Mouse (Mus musculus) CH12F3 (cell line): ENCODE measurements around the gene Dtl.
"Not testable (repeated sequence)": the region's sequence is repeated elsewhere in the genome, so short reads cannot be mapped to it uniquely, and the experiment has no call there.

ENCODE experiments used
- in situ Hi-C: fragments of 300-500 bp; cut with MboI; formaldehyde crosslinking; loops from 2 replicates; pipeline ENCODE4 v1.14.3; 2020; ENCODE audit warnings: low sequenced_read_pairs

Gene Dtl

DNA sequence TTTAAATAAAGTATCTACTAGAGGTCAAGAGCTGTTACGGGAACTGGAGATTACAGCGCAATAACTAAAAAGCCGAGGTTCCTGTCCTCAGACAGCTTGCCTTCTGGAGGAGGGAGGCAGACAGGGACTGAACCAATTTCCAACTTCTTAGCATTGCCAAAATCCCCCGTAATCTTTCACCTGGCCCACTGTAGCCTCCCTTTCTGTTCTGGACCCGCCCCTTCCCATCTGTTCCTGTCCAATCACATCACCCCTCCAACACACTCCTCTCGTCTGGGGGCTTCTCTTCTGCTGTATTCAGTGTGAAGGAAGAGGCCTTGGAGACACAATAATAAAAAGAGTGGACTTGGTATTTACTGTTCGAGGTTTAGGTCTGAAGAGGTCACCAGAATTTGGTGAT, 55.1 kb downstream of the Dtl start:
- in situ Hi-C loops = no loop called here

DNA sequence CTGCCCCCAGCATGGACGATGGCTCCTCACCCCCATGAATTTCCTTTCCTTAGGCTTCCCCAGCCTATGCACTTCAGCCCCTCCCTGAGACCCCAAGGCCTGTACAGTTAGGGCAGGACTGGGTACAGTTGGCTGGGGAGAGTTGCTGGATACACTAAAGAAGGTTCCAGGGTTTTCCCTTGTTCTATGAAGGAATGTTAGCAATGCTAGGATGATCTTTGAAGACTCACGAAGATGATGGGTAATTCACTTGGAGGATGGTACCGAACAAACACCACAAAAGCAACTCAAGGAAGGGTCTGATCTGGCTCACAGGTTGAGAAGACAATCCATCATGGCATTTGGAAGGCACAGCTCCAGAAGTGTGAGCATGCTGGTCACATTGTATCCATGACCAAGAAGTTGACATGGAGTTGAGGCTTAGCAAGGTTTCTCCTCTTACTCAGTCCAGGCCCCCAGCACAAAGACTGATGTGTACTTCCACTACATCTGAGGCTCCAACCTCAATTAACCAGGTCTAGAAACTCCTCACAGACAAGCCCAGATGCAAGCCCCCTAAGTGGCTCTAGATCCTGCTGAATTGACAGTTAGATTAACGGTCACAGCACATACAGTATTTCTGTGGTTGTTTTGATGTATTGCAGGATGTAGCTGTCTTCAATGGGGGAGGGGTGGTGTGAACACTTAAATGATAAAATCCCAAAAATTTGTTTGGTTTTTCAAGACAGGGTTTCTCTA, 55.8 kb downstream of the Dtl start:
- in situ Hi-C loops = no loop called here

DNA sequence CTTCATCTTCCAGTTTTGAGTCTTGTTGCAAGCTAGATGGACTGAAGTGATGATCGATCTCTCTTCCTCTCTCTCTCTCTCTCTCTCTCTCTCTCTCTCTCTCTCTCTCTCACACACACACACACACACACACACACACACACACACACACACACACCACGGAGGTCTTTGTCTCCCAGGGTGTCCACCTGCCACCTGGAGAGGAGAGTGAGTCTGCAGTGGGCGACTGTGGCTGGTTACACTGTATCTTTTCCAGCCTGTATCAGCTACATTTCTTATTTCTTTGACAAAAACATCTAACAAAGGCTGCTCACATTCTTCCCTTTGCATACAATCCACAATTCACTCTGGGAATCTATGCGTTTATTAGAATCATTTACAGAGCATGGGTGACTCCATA, 56.4 kb downstream of the Dtl start:
- in situ Hi-C loops = no loop called here

DNA sequence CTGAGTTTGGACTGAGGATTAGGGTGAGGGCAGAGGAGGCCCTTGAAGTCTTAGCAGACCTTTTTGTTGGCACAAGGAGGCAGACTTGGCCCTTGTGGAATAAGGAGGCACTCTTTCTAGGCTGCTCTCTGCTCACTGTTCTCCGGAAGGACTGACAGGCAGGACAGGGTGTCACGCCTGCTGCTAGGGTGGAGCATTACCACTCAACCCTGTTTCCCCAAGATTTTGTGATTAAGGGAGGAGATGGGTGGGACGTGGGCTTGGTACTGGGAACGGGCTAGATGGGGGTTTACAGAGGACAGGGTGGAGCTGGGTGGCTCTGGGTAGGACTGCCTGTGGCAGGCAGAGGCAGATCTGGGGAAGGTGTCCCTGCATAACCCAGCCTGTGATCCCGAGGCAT, 57.4 kb downstream of the Dtl start:
- in situ Hi-C loops = no loop called here

DNA sequence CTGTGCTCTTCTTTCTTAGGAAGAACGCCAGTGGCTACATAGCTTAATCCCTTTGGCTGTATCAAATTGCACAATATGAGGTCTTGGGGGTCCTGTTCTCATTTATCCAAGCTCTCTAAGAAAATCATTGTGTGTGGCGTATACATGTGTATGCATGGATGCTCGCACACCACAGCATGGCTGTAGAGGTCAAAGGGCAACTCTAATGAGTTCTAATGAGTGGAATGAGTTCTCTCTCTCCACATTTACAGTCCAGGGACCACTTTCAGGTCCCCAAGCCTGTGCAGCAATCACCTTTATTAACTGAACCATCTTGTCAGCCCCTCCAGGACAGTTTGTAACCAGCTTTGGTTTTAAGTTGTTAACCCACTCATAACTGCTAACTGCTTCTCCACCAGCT, 58.3 kb downstream of the Dtl start:
- in situ Hi-C loops = no loop called here

DNA sequence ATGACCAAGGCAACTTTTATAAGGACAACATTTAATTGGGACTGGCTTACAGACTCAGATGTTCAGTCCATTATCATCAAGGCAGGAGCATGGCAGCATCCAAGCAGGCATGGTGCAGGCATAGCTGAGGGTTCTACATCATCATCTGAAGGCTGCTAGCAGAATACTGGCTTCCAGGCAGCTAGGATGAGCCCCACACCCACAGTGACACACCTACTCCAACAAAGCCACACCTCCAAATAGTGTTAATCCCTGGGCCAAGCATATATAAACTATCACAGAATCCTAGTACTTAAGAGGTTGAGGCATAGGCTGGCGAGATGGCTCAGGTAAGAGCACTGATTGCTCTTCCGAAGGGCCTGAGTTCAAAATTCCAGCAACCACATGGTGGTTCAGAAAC, 59.0 kb downstream of the Dtl start:
- in situ Hi-C loops = not testable (repeated sequence)

DNA sequence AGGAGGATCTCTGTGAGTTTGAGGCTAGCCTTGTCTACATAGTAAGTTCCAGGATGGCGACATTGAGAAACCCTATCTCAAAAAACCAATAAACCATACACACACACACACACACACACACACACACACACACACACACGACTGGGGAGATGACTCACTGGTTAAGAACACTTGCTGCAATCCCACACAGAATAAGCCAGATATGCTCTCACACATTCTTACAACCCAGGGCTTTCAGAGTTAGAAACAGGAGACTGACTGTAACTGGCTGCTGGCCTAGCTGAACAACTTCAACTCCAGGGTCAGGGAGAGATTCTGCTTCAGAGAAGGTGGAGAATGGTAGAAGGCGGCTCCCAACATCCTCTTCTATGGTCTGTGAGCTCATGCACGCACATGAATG, 62.1 kb downstream of the Dtl start:
- in situ Hi-C loops = no loop called here

DNA sequence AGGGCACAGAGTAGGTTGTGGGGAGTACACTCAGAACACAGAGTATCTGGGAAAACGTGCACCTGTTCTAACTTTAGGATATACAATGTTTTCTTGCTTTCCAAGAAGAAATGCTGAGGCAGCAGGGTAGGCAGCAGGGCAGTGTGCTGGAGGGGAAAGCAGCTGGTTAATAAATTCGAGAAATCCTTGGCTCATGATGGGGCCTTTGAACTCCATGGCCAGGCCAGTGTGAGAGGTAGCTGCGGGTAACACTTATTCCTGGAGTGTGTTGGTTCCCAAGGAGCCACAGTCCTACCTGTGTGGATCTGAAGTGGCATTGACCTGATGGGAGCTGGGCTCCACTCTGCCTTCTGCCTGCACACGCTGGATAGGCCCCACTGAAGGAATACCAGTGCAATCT, 63.0 kb downstream of the Dtl start:
- in situ Hi-C loops = no loop called here

DNA sequence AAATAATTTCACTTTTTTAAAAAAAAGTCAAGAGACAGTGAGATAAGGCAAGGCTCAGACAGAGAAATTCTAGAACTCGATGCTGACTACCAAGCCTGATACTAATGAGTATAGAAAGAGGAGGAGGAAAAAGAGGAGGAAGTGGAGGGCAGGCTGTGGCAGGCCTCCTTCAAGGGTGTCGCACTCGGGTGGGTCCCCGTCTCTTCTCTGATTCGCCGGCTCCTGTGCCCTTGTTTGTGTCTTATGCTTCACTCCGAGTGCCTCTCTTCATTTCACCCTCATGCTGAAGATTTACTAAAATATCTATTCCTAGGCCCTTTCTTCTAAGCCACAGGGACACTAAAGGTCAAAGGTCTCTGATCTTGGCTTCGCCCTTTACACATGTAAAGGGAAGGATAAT, 63.8 kb downstream of the Dtl start:
- in situ Hi-C loops = no loop called here

DNA sequence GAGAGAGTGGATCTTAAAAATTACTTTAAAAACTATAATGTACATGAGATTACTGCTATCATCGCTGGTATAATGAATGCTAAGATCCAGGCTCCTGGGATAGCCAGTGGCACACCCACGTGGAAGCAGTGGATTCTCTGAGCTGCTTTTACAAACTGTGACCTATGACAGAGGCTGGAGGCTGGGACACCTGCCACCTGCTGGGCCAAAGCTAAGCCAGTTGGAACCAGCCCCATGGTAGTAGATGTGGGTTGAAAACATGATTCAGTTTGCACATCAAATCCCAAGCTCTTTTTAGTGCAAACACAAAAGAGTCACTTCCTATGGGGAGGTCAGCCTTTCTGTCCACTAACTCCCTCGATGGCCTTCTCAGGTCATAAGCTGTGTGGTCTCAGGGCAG, 65.5 kb downstream of the Dtl start:
- in situ Hi-C loops = no loop called here

DNA sequence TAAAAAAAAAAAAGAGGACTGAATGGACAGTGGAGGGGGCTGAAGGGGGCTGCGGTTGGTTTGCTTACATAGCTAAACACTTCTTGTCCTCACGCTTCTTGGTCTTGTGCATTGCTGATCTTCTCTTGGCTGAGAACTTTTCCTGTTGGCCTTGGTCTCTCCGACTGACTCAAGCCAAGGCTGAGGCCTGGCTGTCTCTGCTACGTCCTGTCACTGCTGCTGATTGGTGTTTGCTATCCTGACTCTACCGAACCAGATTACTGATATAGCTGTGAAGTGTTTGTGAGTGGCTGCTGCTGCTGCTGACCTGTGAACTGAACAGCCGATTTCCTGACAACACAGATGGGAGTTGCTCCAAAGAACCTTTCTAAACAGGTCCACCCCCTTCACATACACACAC, 66.2 kb downstream of the Dtl start:
- in situ Hi-C loops = no loop called here

DNA sequence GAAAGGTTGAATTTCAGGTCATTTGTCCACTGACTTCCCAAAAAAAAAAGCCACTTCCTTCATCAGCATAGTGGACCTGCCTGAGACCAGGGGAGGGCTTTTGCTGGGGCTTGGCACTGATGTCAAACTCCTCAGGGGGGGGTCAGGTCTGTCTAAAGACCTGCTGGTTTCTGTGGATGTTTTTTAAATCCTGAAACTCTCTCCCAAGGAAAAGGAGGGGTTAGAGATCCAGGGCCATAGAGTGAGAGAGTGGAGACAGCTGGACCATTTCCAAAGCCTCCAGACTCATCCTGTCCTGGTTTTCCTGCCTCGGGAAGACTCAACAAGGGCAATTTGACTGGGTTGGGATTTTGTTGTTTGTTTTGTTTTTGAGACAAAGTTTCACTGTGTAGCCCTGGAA, 68.6 kb downstream of the Dtl start:
- in situ Hi-C loops = no loop called here

DNA sequence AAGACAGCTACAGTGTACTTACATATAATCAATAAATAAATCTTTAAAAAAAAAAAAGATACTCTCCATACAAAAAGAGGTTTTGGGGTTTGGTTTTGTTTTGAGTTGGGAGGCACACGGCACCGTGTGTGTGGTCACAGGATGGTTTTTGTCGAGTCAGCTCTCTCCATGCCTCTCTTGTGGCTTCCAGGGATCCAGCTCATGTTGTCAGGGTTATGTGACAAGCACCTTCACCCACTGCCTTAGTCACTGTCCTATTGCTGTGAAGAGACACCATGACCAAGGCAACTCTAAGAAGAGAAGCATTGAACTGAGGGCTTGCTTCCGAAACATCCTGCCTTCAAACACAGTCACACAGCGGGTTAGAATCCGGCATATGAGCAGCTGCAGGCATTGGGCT, 75.7 kb downstream of the Dtl start:
- in situ Hi-C loops = no loop called here

DNA sequence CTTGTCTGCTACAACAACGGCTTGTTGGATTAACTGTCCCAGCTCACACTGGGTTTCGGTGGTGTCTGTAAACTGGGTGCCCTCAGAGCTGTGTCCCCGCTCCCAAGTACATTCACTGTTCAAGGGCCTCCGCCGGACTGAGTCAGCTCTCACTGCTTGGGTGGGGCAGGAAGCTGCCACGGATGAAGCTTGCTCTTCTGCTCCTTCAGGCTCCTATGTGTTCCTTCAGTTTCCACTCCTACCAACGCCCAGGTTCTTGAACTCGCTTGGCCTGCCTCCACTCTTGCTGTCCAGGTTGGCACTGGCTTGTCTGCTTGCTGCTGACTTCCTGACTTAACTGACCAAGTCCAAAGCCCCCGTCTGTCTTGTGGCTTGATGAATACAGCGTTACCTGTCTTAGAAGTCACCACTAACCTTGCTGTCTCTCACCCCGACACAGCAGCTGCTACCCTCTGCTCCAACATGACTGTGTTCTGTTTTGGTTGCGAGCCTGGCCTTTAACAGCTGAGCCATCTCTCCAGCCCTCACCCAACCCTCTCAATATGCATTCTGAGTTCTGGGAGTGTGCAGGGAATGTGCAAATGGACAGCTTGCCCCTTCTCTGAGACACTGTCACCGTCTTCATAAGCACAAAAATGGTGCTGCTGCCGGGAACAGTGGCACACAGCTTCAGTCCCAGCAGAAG, 76.9 kb downstream of the Dtl start:
- in situ Hi-C loops = no loop called here

DNA sequence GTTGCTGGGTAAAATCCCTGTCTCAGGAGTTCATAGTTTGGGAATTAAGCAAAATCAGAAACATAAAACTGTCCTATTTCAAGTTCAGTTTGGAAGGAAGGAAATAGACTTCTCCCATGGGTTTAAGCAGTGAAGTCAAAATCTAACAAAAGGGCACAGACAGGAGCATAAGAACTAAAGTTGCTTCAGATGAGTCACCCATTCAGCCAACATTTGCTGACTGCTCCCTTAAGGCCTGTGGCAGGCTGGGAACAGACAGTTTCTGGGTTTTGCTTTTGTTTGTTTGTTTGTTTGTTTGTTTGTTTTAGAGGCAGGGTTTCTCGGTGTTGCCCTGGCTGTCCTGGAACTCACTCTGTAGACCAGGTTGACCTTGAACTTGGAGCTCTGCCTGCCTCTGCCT, 78.7 kb downstream of the Dtl start:
- in situ Hi-C loops = no loop called here

DNA sequence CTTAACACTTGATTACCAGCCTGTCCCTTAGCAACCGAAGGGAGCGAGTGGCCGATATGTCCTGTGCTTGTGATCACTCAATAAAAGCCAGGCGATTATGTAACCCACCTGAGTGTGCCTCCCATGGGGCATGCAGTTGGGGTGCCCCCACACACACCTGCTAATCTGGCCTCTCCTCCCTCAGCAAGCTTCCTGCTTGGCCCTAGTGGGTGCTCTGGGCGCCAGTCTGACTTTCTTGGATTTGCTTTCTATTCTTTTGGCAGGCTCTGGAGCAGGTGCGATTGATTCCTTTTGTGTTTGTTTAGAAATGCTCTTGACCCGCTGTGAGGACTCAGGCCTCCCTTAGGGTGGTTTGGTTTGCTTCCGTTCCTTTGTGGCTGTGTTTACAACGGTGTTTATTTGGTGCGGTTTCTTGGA, 80.3 kb downstream of the Dtl start:
- in situ Hi-C loops = no loop called here

DNA sequence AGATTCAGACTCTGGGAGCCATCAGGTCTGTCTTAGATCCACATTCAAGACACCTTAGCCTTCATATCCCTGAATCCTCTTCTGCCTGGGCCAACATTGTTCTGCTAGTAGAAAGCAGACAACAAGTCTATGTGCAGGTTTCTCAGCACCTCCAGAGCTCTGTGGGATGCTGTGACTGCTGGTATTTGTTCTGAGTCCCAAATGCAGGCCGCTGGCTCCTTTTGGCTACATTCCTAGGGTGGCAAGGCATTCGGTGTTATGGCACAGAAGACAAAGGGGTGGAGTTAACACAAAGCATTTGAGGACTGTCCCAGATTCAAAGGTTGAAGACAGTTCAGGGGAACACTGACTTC, 81.1 kb downstream of the Dtl start:
- in situ Hi-C loops = no loop called here

DNA sequence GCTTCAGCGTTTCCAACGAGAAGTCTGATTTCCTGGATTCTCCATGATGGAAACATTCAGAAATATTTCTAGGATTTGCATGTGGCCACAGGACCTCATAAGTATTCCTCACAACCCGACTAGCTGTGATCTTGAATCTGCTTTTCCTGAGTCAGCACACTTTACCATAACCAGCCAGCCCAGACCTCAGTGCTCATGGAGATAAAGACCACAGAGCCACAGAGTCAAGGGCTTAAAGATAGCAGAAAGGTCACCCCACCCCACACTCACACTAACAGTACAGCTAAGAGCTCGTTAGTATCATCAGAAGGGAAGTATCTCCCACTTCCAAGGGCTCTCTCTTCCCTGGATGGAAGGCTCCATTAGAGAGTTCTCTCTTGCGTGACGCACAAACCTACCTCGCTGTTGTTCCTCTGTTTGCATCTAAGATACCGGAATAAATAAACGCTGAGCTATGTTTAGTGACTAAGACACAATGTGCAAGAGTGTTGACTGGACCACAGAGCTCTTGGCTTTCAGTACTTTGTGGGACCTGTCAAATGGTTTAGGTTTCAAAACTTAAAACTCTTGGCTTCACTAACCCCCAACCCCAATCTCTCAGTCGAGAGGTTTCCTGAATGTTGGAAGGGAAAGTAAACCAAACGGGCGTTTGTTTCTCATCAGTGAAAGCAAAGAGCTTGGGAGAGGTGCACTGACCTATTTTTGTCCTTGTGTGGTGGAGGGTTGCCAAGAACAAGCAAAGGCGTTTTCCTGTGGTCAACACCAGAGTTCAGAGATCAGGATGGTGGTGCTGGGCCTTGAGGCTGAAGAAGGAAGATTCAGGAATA, 81.7 kb downstream of the Dtl start:
- in situ Hi-C loops = no loop called here

DNA sequence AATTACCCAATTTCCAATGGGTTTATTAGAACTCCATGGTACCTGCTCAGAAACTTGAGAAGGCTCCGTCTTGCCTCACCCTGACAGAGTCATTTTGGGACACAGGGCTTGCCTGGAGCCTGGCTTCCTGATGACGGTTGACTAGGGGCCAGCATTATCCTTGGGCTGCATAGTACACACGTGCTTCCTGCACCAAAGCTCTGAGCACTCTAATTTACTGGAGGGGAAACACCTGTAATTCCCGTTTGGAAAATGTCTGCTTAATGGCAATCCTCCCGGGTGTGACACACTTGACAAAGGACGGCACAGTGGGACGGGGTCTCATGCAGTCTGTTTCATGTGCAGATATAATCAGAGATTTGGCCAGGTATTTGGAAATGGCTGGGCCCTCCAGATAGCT, 84.9 kb downstream of the Dtl start:
- in situ Hi-C loops = no loop called here
